Mouse (Mus musculus) limb, embryonic 10.5 days (tissue): Measurements from ENCODE around the gene Plod2. TPM values are rescaled to one million over a fixed set of nuclear protein-coding genes. Genes with fewer than 3 reads are reported as not detected.

ENCODE experiments used
- DNase-seq: peaks from one replicate; pipeline ENCODE4 v3.0.0-alpha.2; 2017; ENCODE audit warnings: low spot score
- H3K27ac ChIP-seq: fragments of 300-500 bp; sonication (generic); 2 replicates; pipeline ENCODE4 v1.5.1; 2016; ENCODE audit warnings: mild to moderate bottlenecking
- H3K27me3 ChIP-seq: fragments of 300-500 bp; sonication (generic); 2 replicates; pipeline ENCODE4 v1.6.1; 2016; ENCODE audit warnings: low read depth, mild to moderate bottlenecking; ENCODE audit not compliant: poor library complexity, severe bottlenecking
- H3K36me3 ChIP-seq: fragments of 300-500 bp; sonication (generic); 2 replicates; pipeline ENCODE4 v1.6.1; 2016; ENCODE audit warnings: mild to moderate bottlenecking, moderate library complexity
- H3K4me1 ChIP-seq: fragments of 300-500 bp; sonication (generic); 2 replicates; pipeline ENCODE4 v1.6.1; 2016
- H3K4me3 ChIP-seq: fragments of 300-500 bp; sonication (generic); 2 replicates; pipeline ENCODE4 v1.5.1; 2016; ENCODE audit warnings: mild to moderate bottlenecking, moderate library complexity
- H3K9me3 ChIP-seq: fragments of 300-500 bp; sonication (generic); replicated peaks from 2 replicates; pipeline ENCODE4 v1.6.1; 2016; ENCODE audit warnings: mild to moderate bottlenecking
- WGBS: fragments of 180-500 bp; shearing (Covaris S2); methylation state at CpG from one replicate; pipeline ENCODE4 v1.1.7; 2016; 5-methylcytosine and 5-hydroxymethylcytosine counted together
- polyA plus RNA-seq: library from polyadenylated mRNA; unstranded; fragments of >200 nt; fragmentation: Nextera tagmentation; extraction: Ambion mirVana; gene quantifications from 2 replicates; pipeline ENCODE4 v1.2.1, GENCODE M21; 2016

Plod2 gene
- polyA plus RNA-seq, 1 experiment from 2014 or later: 29.5 TPM

GRCm38 (mm10) chr9:92592757-92593156, 50.7 kb downstream of the Plod2 start:
- no peak overlapping the region for H3K27ac ChIP-seq
- DNase-seq: no peak
- peaks cover 36% of the 10 kb centered on the region for H3K36me3 ChIP-seq
- whole genome bisulfite sequencing: 92% methylated on average over 8 of the region's 8 CpGs
- H3K4me1 ChIP-seq: 0 out of 2 replicates have a peak, but pooled peaks cover 5% of the 10 kb centered on the region
- no peaks in the 10 kb centered on the region for H3K9me3 ChIP-seq
- no peak overlapping the region for H3K4me3 ChIP-seq
- no peaks in the 10 kb centered on the region for H3K27me3 ChIP-seq

- no peak overlapping the region for H3K4me3 ChIP-seq
- DNase-seq: no peak
- H3K36me3 ChIP-seq: peaks cover 23% of the 10 kb centered on the region
- no peak overlapping the region for H3K27ac ChIP-seq
- H3K27me3 ChIP-seq: no peaks in the 10 kb centered on the region
- 71% methylated on average over 6 of the region's 6 CpGs for WGBS
- no peaks in the 10 kb centered on the region for H3K9me3 ChIP-seq
- H3K4me1 ChIP-seq: 0 out of 2 replicates have a peak, but pooled peaks cover 8% of the 10 kb centered on the region
Observed at GRCm38 (mm10) chr9:92594491-92594890, 52.5 kb downstream of the Plod2 start.

- 0 out of 2 replicates have a peak, but pooled peaks cover 8% of the 10 kb centered on the region for H3K4me1 ChIP-seq
- peaks cover 26% of the 10 kb centered on the region for H3K36me3 ChIP-seq
- no peak overlapping the region for H3K27ac ChIP-seq
- no peak overlapping the region for H3K4me3 ChIP-seq
- H3K27me3 ChIP-seq: no peaks in the 10 kb centered on the region
- no peaks in the 10 kb centered on the region for H3K9me3 ChIP-seq
- WGBS: 92% methylated on average over 4 of the region's 4 CpGs
- no peak for DNase-seq
Observed at GRCm38 (mm10) chr9:92595296-92595695, 53.3 kb downstream of the Plod2 start.

- H3K36me3 ChIP-seq: peaks cover 29% of the 10 kb centered on the region
- WGBS: 95% methylated on average over 9 of the region's 9 CpGs
- no peak for DNase-seq
Observed at GRCm38 (mm10) chr9:92596916-92597547, 55.0 kb downstream of the Plod2 start.

GRCm38 (mm10) chr9:92597776-92598175, 55.8 kb downstream of the Plod2 start:
- DNase-seq: no peak
- H3K36me3 ChIP-seq: peaks cover 30% of the 10 kb centered on the region
- H3K27me3 ChIP-seq: no peaks in the 10 kb centered on the region
- 23% methylated on average over 11 of the region's 11 CpGs for WGBS
- 0 out of 2 replicates have a peak, but pooled peaks cover 3% of the 10 kb centered on the region for H3K4me1 ChIP-seq
- no peak overlapping the region for H3K4me3 ChIP-seq
- no peaks in the 10 kb centered on the region for H3K9me3 ChIP-seq
- H3K27ac ChIP-seq: no peak overlapping the region

More at GRCm38 (mm10) chr9:92596916-92597547, 55.0 kb downstream of the Plod2 start:
- Histone ChIP-seq H3K27me3 (no peaks in the 10 kb centered on the region), H3K4me3 (no peak overlapping the region), H3K4me1 (0 out of 2 replicates have a peak, but pooled peaks cover 3% of the 10 kb centered on the region), H3K9me3 (no peaks in the 10 kb centered on the region), H3K27ac (no peak overlapping the region)

- peaks cover 29% of the 10 kb centered on the region for H3K36me3 ChIP-seq
- DNase-seq: no peak
- no peaks in the 10 kb centered on the region for H3K27me3 ChIP-seq
- no peak overlapping the region for H3K27ac ChIP-seq
- 0 out of 2 replicates have a peak, but pooled peaks cover 3% of the 10 kb centered on the region for H3K4me1 ChIP-seq
- WGBS: 93% methylated on average over 15 of the region's 15 CpGs
- no peaks in the 10 kb centered on the region for H3K9me3 ChIP-seq
- no peak overlapping the region for H3K4me3 ChIP-seq
Observed at GRCm38 (mm10) chr9:92599940-92600538, 58.0 kb downstream of the Plod2 start.

- H3K27ac ChIP-seq: no peak overlapping the region
- WGBS: 91% methylated on average over 5 of the region's 5 CpGs
- no peak for DNase-seq
- no peaks in the 10 kb centered on the region for H3K9me3 ChIP-seq
- no peak overlapping the region for H3K4me3 ChIP-seq
- H3K27me3 ChIP-seq: no peaks in the 10 kb centered on the region
- 0 out of 2 replicates have a peak, but pooled peaks cover 3% of the 10 kb centered on the region for H3K4me1 ChIP-seq
- H3K36me3 ChIP-seq: peaks cover 37% of the 10 kb centered on the region
Observed at GRCm38 (mm10) chr9:92601551-92601950, 59.5 kb downstream of the Plod2 start.

GRCm38 (mm10) chr9:92603541-92603940, 61.5 kb downstream of the Plod2 start:
- DNase-seq: no peak
- Histone ChIP-seq H3K27me3 (no peaks in the 10 kb centered on the region), H3K4me3 (no peak overlapping the region), H3K36me3 (peaks cover 33% of the 10 kb centered on the region), H3K27ac (no peak overlapping the region), H3K9me3 (no peaks in the 10 kb centered on the region), H3K4me1 (no peaks in the 10 kb centered on the region)
- 80% methylated on average over 4 of the region's 4 CpGs for WGBS

GRCm38 (mm10) chr9:92610628-92611267, 68.7 kb downstream of the Plod2 start:
- DNase-seq: no peak
- Histone ChIP-seq H3K9me3 (no peaks in the 10 kb centered on the region), H3K36me3 (peaks cover 9% of the 10 kb centered on the region), H3K27ac (no peak overlapping the region), H3K4me1 (no peaks in the 10 kb centered on the region), H3K4me3 (no peak overlapping the region), H3K27me3 (no peaks in the 10 kb centered on the region)
- 67% methylated on average over 9 of the region's 9 CpGs for WGBS

- no peaks in the 10 kb centered on the region for H3K4me1 ChIP-seq
- no peaks in the 10 kb centered on the region for H3K36me3 ChIP-seq
- 92% methylated on average over 15 of the region's 15 CpGs for WGBS
- H3K27ac ChIP-seq: no peak overlapping the region
- no peaks in the 10 kb centered on the region for H3K9me3 ChIP-seq
- H3K27me3 ChIP-seq: no peaks in the 10 kb centered on the region
- H3K4me3 ChIP-seq: no peak overlapping the region
- no peak for DNase-seq
Observed at GRCm38 (mm10) chr9:92612641-92613040, 70.6 kb downstream of the Plod2 start.

- 85% methylated on average over 8 of the region's 8 CpGs for whole genome bisulfite sequencing
Observed at GRCm38 (mm10) chr9:92613206-92613605, 71.2 kb downstream of the Plod2 start.

GRCm38 (mm10) chr9:92616418-92616817, 74.4 kb downstream of the Plod2 start:
- H3K9me3 ChIP-seq: no peaks in the 10 kb centered on the region
- no peak for DNase-seq
- no peak overlapping the region for H3K4me3 ChIP-seq
- H3K27ac ChIP-seq: no peak overlapping the region
- H3K27me3 ChIP-seq: no peaks in the 10 kb centered on the region
- H3K4me1 ChIP-seq: no peaks in the 10 kb centered on the region
- H3K36me3 ChIP-seq: no peaks in the 10 kb centered on the region
- 96% methylated on average over 2 of the region's 2 CpGs for WGBS

More at GRCm38 (mm10) chr9:92613206-92613605, 71.2 kb downstream of the Plod2 start:
- no peaks in the 10 kb centered on the region for H3K4me1 ChIP-seq
- no peaks in the 10 kb centered on the region for H3K27me3 ChIP-seq
- H3K9me3 ChIP-seq: no peaks in the 10 kb centered on the region
- no peak overlapping the region for H3K27ac ChIP-seq
- DNase-seq: no peak
- H3K36me3 ChIP-seq: no peaks in the 10 kb centered on the region
- no peak overlapping the region for H3K4me3 ChIP-seq

- Histone ChIP-seq H3K4me3 (no peak overlapping the region), H3K9me3 (no peaks in the 10 kb centered on the region), H3K36me3 (no peaks in the 10 kb centered on the region), H3K27ac (no peak overlapping the region), H3K4me1 (no peaks in the 10 kb centered on the region), H3K27me3 (no peaks in the 10 kb centered on the region)
- WGBS: 95% methylated on average over 2 of the region's 2 CpGs
- DNase-seq: no peak
Observed at GRCm38 (mm10) chr9:92617376-92617775, 75.4 kb downstream of the Plod2 start.
